Mouse (Mus musculus): ENCODE results near the gene Vmn1r100.
"Not testable (repeated sequence)": the region's sequence is repeated elsewhere in the genome, so short reads cannot be mapped to it uniquely, and the experiment has no call there.

Gene Vmn1r100

GRCm38 (mm10) chr7:20417642-20418041, at the start of gene Vmn1r100:
Gene Vmn1r100, plus strand, starts transcription at chr7:20417942.
- not testable (repeated sequence) for DNase-seq (ENCODE audit: low read depth in 2 of 2, low spot score in 2 of 2)

- DNase-seq (ENCODE audit: low read depth in 2 of 2, low spot score in 2 of 2): not testable (repeated sequence)
Measured at GRCm38 (mm10) chr7:20375310-20375709, 42.4 kb upstream of the Vmn1r100 start, which contains the start of gene Gm5728. Gene Gm5728, minus strand, starts transcription at chr7:20375410.

- DNase-seq (ENCODE audit: low read depth in 2 of 2, low spot score in 2 of 2): not testable (repeated sequence)
Measured at GRCm38 (mm10) chr7:20442493-20442892, 24.8 kb downstream of the Vmn1r100 start, which contains the start of gene Vmn1r101. Gene Vmn1r101, minus strand, starts transcription at chr7:20442593.

Data from CD8-positive naive resting alpha-beta T cell, adult 2 months (primary cell).